Mouse (Mus musculus) heart, adult 2 months (tissue): ENCODE measurements around the gene Plekhf1.

Source experiments
- EP300 ChIP-seq: fragments of 200-500 bp; IDR thresholded peaks from 2 replicates; pipeline ENCODE4 v1.6.1; 2011; ENCODE audit warnings: low read depth, low read length, control low read depth; ENCODE audit not compliant: insufficient read depth
- POLR2A ChIP-seq: fragments of 200-500 bp; IDR thresholded peaks from 2 replicates; pipeline ENCODE4 v1.6.1; 2011; ENCODE audit warnings: mild to moderate bottlenecking, low read depth, low read length, control low read depth; ENCODE audit not compliant: insufficient read depth

DNA sequence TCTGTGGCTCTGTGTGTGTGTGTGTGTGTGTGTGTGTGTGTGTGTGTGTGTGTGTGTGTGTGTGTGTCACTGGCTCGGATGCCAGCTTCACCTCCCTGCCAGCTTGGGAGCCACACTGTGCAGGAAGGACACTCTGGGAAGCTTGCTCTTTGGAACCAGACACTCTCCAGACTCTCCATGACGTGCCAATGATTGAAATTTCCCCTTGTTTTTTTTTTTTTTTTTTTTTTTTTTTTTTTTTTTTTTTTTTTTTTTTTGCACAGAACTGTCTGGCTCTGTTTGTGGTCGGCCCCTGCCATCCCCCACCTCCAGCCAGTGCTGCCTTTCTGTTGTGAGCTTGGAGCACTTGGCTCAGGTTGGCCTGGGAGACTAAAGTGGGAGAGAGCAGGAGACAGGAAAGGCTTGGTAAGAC, 15.2 kb downstream of the Plekhf1 start:
- TF ChIP-seq EP300 (no peak), POLR2A (no peak)
